Mouse (Mus musculus): ENCODE results near the gene Gp1bb. TPM values are rescaled to one million over a fixed set of nuclear protein-coding genes. Genes with fewer than 3 reads are reported as not detected.

Gene Gp1bb
- polyA plus RNA-seq, 1 experiment from 2014 or later = 3.8 TPM

GRCm38 (mm10) chr16:18639382-18639929 is 17.3 kb upstream of the Gp1bb start:
- H3K9ac ChIP-seq = no peak overlapping the region
- H3K27me3 ChIP-seq = no peaks in the 10 kb centered on the region
- no peaks in the 10 kb centered on the region for H3K9me3 ChIP-seq (replicated peaks)
- WGBS = 71% methylated on average over 1 of the region's 1 CpGs
- no peak overlapping the region for H3K4me2 ChIP-seq
- H3K36me3 ChIP-seq = no peaks in the 10 kb centered on the region
- H3K4me1 ChIP-seq (replicated peaks) = no peaks in the 10 kb centered on the region
- no peak for ATAC-seq (replicated peaks; ENCODE audit: insufficient number of reproducible peaks, insufficient read depth, low FRiP score, low read depth)
- H3K27ac ChIP-seq = no peak overlapping the region
- H3K4me3 ChIP-seq = no peak overlapping the region

- H3K9ac ChIP-seq = no peak overlapping the region
- H3K27me3 ChIP-seq = no peaks in the 10 kb centered on the region
- ATAC-seq (replicated peaks; ENCODE audit: insufficient number of reproducible peaks, insufficient read depth, low FRiP score, low read depth) = no peak
- H3K4me3 ChIP-seq = no peak overlapping the region
- H3K36me3 ChIP-seq = no peaks in the 10 kb centered on the region
- no peaks in the 10 kb centered on the region for H3K4me1 ChIP-seq (replicated peaks)
- H3K27ac ChIP-seq = no peak overlapping the region
- no peaks in the 10 kb centered on the region for H3K9me3 ChIP-seq (replicated peaks)
- H3K4me2 ChIP-seq = no peak overlapping the region
- WGBS = 43% methylated on average over 2 of the region's 2 CpGs
Observed at GRCm38 (mm10) chr16:18638396-18638795, 16.2 kb upstream of the Gp1bb start.

- Histone ChIP-seq H3K27me3 (no peaks in the 10 kb centered on the region), H3K27ac (no peak overlapping the region), H3K9me3 (replicated peaks) (no peaks in the 10 kb centered on the region), H3K4me3 (no peak overlapping the region), H3K4me2 (no peak overlapping the region), H3K36me3 (no peaks in the 10 kb centered on the region), H3K4me1 (replicated peaks) (no peaks in the 10 kb centered on the region), H3K9ac (no peak overlapping the region)
- no peak for ATAC-seq (replicated peaks; ENCODE audit: insufficient number of reproducible peaks, insufficient read depth, low FRiP score, low read depth)
- WGBS = 63% methylated on average over 3 of the region's 3 CpGs
Observed at GRCm38 (mm10) chr16:18636804-18637203, 14.6 kb upstream of the Gp1bb start.

GRCm38 (mm10) chr16:18636401-18636800 is 14.2 kb upstream of the Gp1bb start:
- Histone ChIP-seq H3K4me2 (no peak overlapping the region), H3K9ac (no peak overlapping the region), H3K27me3 (peaks cover 4% of the 10 kb centered on the region; the same call in 1 of the 2 replicates), H3K9me3 (replicated peaks) (no peaks in the 10 kb centered on the region), H3K27ac (no peak overlapping the region), H3K4me1 (replicated peaks) (no peaks in the 10 kb centered on the region), H3K36me3 (no peaks in the 10 kb centered on the region), H3K4me3 (no peak overlapping the region)
- WGBS = 70% methylated on average over 5 of the region's 5 CpGs
- ATAC-seq (replicated peaks; ENCODE audit: insufficient number of reproducible peaks, insufficient read depth, low FRiP score, low read depth) = no peak

- H3K36me3 ChIP-seq = no peaks in the 10 kb centered on the region
- no peak overlapping the region for H3K9ac ChIP-seq
- no peak overlapping the region for H3K4me3 ChIP-seq
- 11% methylated on average over 1 of the region's 1 CpGs for WGBS
- H3K4me2 ChIP-seq = no peak overlapping the region
- H3K4me1 ChIP-seq (replicated peaks) = peaks cover 11% of the 10 kb centered on the region
- peaks cover 31% of the 10 kb centered on the region for H3K27me3 ChIP-seq
- no peaks in the 10 kb centered on the region for H3K9me3 ChIP-seq (replicated peaks)
- no peak overlapping the region for H3K27ac ChIP-seq
- no peak for ATAC-seq (replicated peaks; ENCODE audit: insufficient number of reproducible peaks, insufficient read depth, low FRiP score, low read depth)
Observed at GRCm38 (mm10) chr16:18633333-18633732, 11.1 kb upstream of the Gp1bb start.

GRCm38 (mm10) chr16:18632816-18633215 is 10.6 kb upstream of the Gp1bb start:
- peaks cover 11% of the 10 kb centered on the region for H3K4me1 ChIP-seq (replicated peaks)
- H3K9me3 ChIP-seq (replicated peaks) = no peaks in the 10 kb centered on the region
- peaks cover 36% of the 10 kb centered on the region for H3K27me3 ChIP-seq
- H3K9ac ChIP-seq = no peak overlapping the region
- H3K36me3 ChIP-seq = no peaks in the 10 kb centered on the region
- no peak overlapping the region for H3K4me3 ChIP-seq
- 45% methylated on average over 2 of the region's 2 CpGs for WGBS
- no peak overlapping the region for H3K27ac ChIP-seq
- ATAC-seq (replicated peaks; ENCODE audit: insufficient number of reproducible peaks, insufficient read depth, low FRiP score, low read depth) = no peak
- no peak overlapping the region for H3K4me2 ChIP-seq

- H3K9ac ChIP-seq = no peak overlapping the region
- 51% methylated on average over 3 of the region's 3 CpGs for WGBS
- H3K36me3 ChIP-seq = no peaks in the 10 kb centered on the region
- no peak overlapping the region for H3K4me2 ChIP-seq
- H3K27me3 ChIP-seq = peaks cover 43% of the 10 kb centered on the region
- no peak overlapping the region for H3K27ac ChIP-seq
- H3K4me1 ChIP-seq (replicated peaks) = peaks cover 11% of the 10 kb centered on the region
- H3K4me3 ChIP-seq = no peak overlapping the region
- H3K9me3 ChIP-seq (replicated peaks) = no peaks in the 10 kb centered on the region
- ATAC-seq (replicated peaks; ENCODE audit: insufficient number of reproducible peaks, insufficient read depth, low FRiP score, low read depth) = no peak
Observed at GRCm38 (mm10) chr16:18632059-18632458, 9.9 kb upstream of the Gp1bb start.

- H3K4me3 ChIP-seq = no peak overlapping the region
- ATAC-seq (replicated peaks; ENCODE audit: insufficient number of reproducible peaks, insufficient read depth, low FRiP score, low read depth) = no peak
- H3K27me3 ChIP-seq = peaks cover 52% of the 10 kb centered on the region
- no peaks in the 10 kb centered on the region for H3K9me3 ChIP-seq (replicated peaks)
- 57% methylated on average over 7 of the region's 7 CpGs for WGBS
- no peaks in the 10 kb centered on the region for H3K36me3 ChIP-seq
- no peak overlapping the region for H3K9ac ChIP-seq
- no peak overlapping the region for H3K27ac ChIP-seq
- no peak overlapping the region for H3K4me2 ChIP-seq
- peaks cover 19% of the 10 kb centered on the region for H3K4me1 ChIP-seq (replicated peaks)
Observed at GRCm38 (mm10) chr16:18631141-18631540, 8.9 kb upstream of the Gp1bb start.

- Histone ChIP-seq H3K36me3 (no peaks in the 10 kb centered on the region), H3K27ac (no peak overlapping the region), H3K4me2 (peak overlapping the region; percentile 98), H3K4me1 (replicated peaks) (peaks cover 28% of the 10 kb centered on the region), H3K4me3 (peak overlapping the region; percentile 79), H3K9ac (peak overlapping the region; percentile 72), H3K9me3 (replicated peaks) (no peaks in the 10 kb centered on the region), H3K27me3 (peaks cover 59% of the 10 kb centered on the region)
- 53% methylated on average over 5 of the region's 5 CpGs for whole genome bisulfite sequencing
- ATAC-seq (replicated peaks; ENCODE audit: insufficient number of reproducible peaks, insufficient read depth, low FRiP score, low read depth) = no peak
Observed at GRCm38 (mm10) chr16:18630291-18630690, 8.1 kb upstream of the Gp1bb start.

- Histone ChIP-seq H3K36me3 (no peaks in the 10 kb centered on the region), H3K4me3 (peak within 1 kb of the TSS; percentile 79), H3K27me3 (peaks cover 66% of the 10 kb centered on the region), H3K27ac (no peak within 1 kb of the TSS), H3K9ac (peak within 1 kb of the TSS; percentile 72), H3K9me3 (replicated peaks) (no peaks in the 10 kb centered on the region), H3K4me1 (replicated peaks) (peaks cover 30% of the 10 kb centered on the region), H3K4me2 (peak within 1 kb of the TSS; percentile 98)
- ATAC-seq (replicated peaks; ENCODE audit: insufficient number of reproducible peaks, insufficient read depth, low FRiP score, low read depth) = peak; percentile 45
- under 1% methylated on average over 76 of the region's 93 CpGs for WGBS
Observed at GRCm38 (mm10) chr16:18629390-18630231, 7.4 kb upstream of the Gp1bb start, which contains the start of gene Sept5. Gene Sept5, minus strand, starts transcription at chr16:18629954.

GRCm38 (mm10) chr16:18628948-18629340 is 6.7 kb upstream of the Gp1bb start:
- H3K4me3 ChIP-seq = peak overlapping the region; percentile 79
- H3K36me3 ChIP-seq = no peaks in the 10 kb centered on the region
- peaks cover 30% of the 10 kb centered on the region for H3K4me1 ChIP-seq (replicated peaks)
- H3K27me3 ChIP-seq = peaks cover 73% of the 10 kb centered on the region
- WGBS = 40% methylated on average over 2 of the region's 2 CpGs
- peak overlapping the region; percentile 72; the same call in 1 of the 2 replicates for H3K9ac ChIP-seq
- no peak overlapping the region for H3K27ac ChIP-seq
- no peak for ATAC-seq (replicated peaks; ENCODE audit: insufficient number of reproducible peaks, insufficient read depth, low FRiP score, low read depth)
- peak overlapping the region; percentile 98 for H3K4me2 ChIP-seq
- no peaks in the 10 kb centered on the region for H3K9me3 ChIP-seq (replicated peaks)

Data from heart, embryonic 15.5 days (tissue).